Mouse (Mus musculus) bone marrow, adult 2 months (tissue): ENCODE results near the gene Tbc1d1.

Experiments used
- CTCF ChIP-seq: fragments of 200-500 bp; IDR thresholded peaks from 2 replicates; pipeline ENCODE4 v1.5.1; 2011; ENCODE audit warnings: low read length, control low read depth; ENCODE audit not compliant: control insufficient read depth, insufficient read depth
- POLR2A ChIP-seq: fragments of 200-500 bp; IDR thresholded peaks from 2 replicates; pipeline ENCODE4 v1.6.1; 2011; ENCODE audit warnings: low read depth, mild to moderate bottlenecking, control low read depth, low read length, borderline replicate concordance; ENCODE audit not compliant: control insufficient read depth

- no peak for TF ChIP-seq CTCF
- no peak for TF ChIP-seq POLR2A
Measured at GRCm38 (mm10) chr5:64232872-64233271, 76.8 kb downstream of the Tbc1d1 start.
